26 mouse cellular contexts compared by ENCODE assay signal in genomic region chr15:61244511-61244910, GRCm38 (mm10).
"Had no signal": no experiment of that assay in that cellular context is flagged by ENCODE, and none has a peak within 500 bp of the region (broad histone marks: within the 10 kb centered on the region; RNA-seq: fewer than 3 reads in every experiment).

No protein-coding gene starts in this region.

- ATAC-seq: hindbrain, embryonic 16.5 days; inflammation-experienced regulatory T-cells, adult 6 months; intestine, embryonic 15.5 days; intestine, postnatal 0 days had no signal

- DNase-seq: gastrocnemius, postnatal 14 days; heart, adult 18-20 months; heart, postnatal 10 days; heart, postnatal 4 days; kidney, adult 18-20 months; kidney, adult 8-10 months; kidney, postnatal 10 days; kidney, postnatal 25 days; kidney, postnatal 4 days; liver; liver, embryonic 13.5 days had no signal

- H3K4me3 ChIP-seq: heart, embryonic 13.5 days; hindbrain, embryonic 10.5 days; hindbrain, embryonic 12.5 days; intestine, embryonic 15.5 days; layer of hippocampus, adult 2 months; left cerebral cortex, adult 2 months; limb, embryonic 10.5 days; limb, embryonic 12.5 days; liver, embryonic 13.5 days; liver, embryonic 15.5 days had no signal

- H3K4me2 ChIP-seq: heart, embryonic 11.5 days; heart, embryonic 13.5 days; hindbrain, embryonic 12.5 days; hindbrain, embryonic 14.5 days; intestine, embryonic 15.5 days; limb, embryonic 12.5 days; liver, embryonic 11.5 days; liver, embryonic 13.5 days; liver, embryonic 15.5 days had no signal

- H3K9ac ChIP-seq: heart, embryonic 13.5 days; hindbrain, embryonic 12.5 days; hindbrain, embryonic 14.5 days; intestine, embryonic 15.5 days; limb, embryonic 12.5 days; liver, embryonic 13.5 days; liver, embryonic 15.5 days had no signal

- H3K9me3 ChIP-seq: heart, embryonic 13.5 days; hindbrain, embryonic 10.5 days; hindbrain, embryonic 12.5 days; intestine, embryonic 15.5 days; limb, embryonic 10.5 days; limb, embryonic 12.5 days; liver, embryonic 13.5 days; liver, embryonic 15.5 days had no signal

- H3K4me1 ChIP-seq: hindbrain, embryonic 12.5 days; intestine, embryonic 15.5 days; liver, embryonic 13.5 days; liver, embryonic 15.5 days had no signal

- H3K36me3 ChIP-seq: heart, embryonic 13.5 days; hindbrain, embryonic 10.5 days; hindbrain, embryonic 12.5 days; intestine, embryonic 15.5 days; limb, embryonic 10.5 days; limb, embryonic 12.5 days; liver, embryonic 13.5 days; liver, embryonic 15.5 days had no signal

- H3K27me3 ChIP-seq: heart, embryonic 13.5 days; hindbrain, embryonic 12.5 days; intestine, embryonic 15.5 days; limb, embryonic 12.5 days; liver, embryonic 13.5 days; liver, embryonic 15.5 days had no signal

- H3K27ac ChIP-seq: heart, embryonic 13.5 days; hindbrain, embryonic 10.5 days; hindbrain, embryonic 12.5 days; hindbrain, embryonic 14.5 days; intestine, embryonic 15.5 days; layer of hippocampus, adult 2 months; left cerebral cortex, adult 2 months; limb, embryonic 10.5 days; limb, embryonic 12.5 days; liver, embryonic 13.5 days; liver, embryonic 15.5 days had no signal
